Mouse (Mus musculus) left cerebral cortex, postnatal 25 days (tissue): ENCODE measurements around the gene Calhm2. TPM values are rescaled to one million over a fixed set of nuclear protein-coding genes. Genes with fewer than 3 reads are reported as not detected.

Source experiments
- DNase-seq, 2 experiments: peaks; one replicate each; pipeline ENCODE4 v3.0.0; 2022; ENCODE audit warnings: low spot score in 2 of 2, mixed read lengths in 1 of 2
- intact Hi-C: fragments of 180-260 bp; cut with DNase I; formaldehyde crosslinking; loops from one replicate; pipeline ENCODE4 v1.15.1; 2025
- total RNA-seq, 2 experiments: library from RNA; stranded (reverse); gene quantifications; 2 replicates each; pipeline ENCODE4 v1.2.3; 2021

Gene Calhm2
- total RNA-seq, 2 experiments from 2014 or later = 5.3 to 8.4 TPM

DNA sequence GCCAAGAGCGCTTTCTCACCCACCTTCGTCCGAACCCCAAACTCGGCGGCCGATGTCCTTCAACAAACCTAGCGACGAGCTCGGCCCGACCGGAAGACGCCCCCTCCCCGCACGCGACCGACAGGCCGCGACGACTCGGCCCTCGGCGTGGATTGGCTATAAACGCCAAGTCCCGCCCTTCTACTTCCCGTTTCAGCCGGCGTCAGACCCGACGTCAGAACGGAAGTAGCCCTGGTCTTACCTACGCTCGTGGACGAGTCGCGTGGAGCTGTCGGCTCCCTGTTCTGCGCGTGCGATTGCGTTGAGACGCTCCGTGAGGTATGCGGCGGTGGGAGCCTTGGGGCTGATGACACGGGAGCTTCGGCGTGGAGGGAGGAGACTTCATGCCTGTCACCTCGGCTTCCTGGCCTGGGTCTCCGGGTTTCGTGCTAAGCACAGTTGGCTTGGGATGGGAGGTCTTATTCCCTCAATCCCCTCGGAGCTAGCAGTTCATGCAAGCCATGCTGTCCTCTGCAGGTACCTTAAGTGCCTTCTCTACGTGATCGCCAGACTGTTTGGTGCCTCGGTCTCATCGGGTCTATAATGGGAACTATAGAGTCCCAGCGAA lies 47.4 kb downstream of the Calhm2 start, which contains the start of the genes Usmg5 and Pdcd11:
TSS of gene Usmg5 (minus strand) at position 98 of the 607 bp plus-strand sequence.
TSS of gene Pdcd11 (plus strand) at position 219 of the 607 bp plus-strand sequence.
- DNase-seq = peak; percentile 99
- intact Hi-C loops = loop anchor here (1.0 kb wide), 1 partner anchor 23 kb away; the partner anchor contains the start of gene Taf5

DNA sequence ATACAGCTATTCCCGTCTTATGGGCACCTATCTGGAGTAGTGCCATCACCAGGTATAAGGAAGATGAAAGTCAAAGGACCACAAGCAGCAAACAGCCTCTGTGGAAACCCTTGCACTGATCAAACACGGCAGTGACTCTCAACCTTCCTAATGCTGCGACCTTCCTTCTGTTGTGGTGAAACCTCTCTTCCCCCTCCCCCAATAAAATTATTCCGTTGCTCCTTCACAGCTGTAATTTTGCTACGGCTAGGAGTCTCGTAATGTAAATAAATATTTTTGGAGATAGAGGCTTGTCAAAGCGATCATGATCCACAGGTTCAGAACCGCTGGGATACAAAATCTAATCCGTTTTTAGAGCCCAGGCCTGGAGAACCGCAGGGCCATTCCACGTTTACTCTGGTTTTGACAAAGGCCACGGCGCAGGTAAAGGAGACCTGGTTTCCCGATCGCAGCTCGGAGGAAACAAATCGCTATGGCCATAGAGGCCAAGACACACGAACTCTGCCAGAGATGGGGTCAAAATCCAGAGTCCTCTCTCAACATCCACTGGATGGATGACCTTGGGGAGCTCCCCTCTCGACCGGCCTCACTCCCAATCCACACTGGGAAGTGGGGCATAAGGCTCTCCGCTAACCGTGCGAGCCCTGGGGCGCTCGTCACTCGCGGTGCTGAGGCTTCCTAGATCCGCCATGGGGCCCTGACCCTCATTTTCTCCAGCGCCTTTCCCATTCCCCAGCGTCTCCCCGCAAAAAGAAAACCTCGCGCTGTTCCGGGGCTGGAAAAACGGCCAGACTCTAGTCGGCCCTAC lies 48.2 kb downstream of the Calhm2 start:
- intact Hi-C loops = loop anchor here (1.0 kb wide), 1 partner anchor 23 kb away; the partner anchor contains the start of gene Taf5
- peak in 1 of 2 experiments; percentile 9 for DNase-seq

DNA sequence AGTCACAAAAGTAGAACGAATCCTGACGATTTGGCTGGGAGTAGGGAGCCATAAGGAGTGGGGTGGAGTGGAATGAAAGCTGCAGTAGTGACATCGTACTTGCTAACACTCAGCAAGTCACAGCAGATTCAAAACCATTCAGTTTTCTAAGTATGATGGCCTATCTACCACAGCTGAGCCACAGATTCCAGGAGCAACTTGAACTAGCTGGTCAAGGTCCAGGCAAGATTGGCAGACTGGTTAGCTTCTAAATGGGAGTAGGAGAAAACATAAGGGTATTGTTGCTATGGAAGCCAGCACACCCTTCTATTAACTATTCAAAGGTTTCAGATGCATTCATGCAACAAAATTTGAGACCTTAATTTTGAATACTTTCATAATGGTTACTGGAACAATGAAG lies 49.9 kb downstream of the Calhm2 start:
- DNase-seq = no peak
- intact Hi-C loops = no loop called here

DNA sequence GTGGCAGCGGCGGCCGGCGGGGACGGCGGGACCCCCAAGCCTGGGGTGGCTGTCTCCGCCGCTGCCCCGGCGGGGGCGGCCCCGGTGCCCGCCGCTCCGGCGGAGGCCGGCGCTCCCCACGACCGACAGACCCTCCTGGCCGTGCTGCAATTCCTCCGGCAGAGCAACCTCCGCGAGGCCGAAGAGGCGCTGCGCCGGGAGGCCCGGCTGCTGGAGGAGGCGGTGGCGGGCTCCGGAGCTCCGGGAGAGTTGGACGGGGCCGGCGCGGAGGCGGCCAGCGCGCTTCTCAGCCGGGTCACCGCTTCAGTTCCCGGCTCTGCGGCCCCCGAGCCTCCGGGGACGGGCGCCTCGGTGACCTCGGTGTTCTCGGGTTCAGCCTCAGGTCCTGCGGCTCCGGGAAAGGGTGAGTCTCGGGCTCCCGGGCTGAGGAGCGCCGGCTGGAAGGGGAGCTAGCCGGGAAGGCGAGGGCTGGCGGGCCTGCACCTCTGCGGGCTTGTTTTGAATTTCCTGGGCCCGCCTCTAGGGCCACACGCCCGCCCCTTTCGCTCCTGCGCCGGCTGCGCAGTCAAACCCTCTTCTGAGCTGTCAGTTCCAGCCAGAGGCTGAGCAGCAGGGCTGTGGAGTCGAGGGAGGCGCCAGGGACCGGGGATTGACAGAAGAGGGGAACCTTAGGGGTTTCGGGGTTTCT lies 70.0 kb downstream of the Calhm2 start:
- DNase-seq = peak; percentile 81 to 92
- intact Hi-C loops = loop anchor here (1.0 to 5.0 kb wide), 2 partner anchors 22 to 99 kb away; partner anchors contain the start of genes Pdcd11 and Usmg5

DNA sequence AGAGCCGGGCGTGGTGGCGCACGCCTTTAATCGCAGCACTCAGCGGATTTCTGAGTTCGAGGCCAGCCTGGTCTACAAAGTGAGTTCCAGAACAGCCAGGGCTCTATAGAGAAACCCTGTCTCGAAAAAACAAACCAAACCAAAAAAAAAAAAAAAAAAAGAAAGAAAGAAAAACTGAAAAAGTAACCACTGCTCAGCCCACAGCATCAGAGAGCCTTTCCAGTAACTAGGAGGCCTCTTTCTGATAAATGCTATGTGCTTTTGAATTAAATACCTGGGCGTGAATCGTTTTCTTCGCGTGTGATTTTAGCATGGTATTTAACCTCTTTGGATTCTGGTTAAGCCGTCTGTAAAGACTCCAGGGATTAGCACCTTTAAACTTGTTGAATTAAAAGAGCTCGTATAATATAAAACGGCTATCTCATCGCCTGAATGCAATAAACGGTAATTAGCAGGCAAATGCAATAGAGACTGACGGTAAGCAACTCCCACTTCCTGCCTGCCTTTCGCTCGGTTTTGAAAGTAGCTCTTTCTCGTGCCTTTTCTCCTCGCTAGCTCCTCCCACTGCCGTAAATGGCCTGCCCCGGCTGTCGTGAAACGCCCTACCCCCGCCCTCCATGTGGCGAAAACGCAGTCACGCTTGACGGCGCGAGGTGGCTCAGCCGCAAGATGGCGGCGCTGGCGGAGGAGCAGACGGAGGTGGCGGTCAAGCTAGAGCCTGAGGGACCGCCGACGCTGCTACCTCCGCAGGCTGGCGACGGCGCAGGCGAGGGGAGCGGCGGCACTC lies 70.8 kb downstream of the Calhm2 start, which contains the start of gene Taf5:
TSS of gene Taf5 (plus strand) at position 651 of the 787 bp plus-strand sequence.
- peak; percentile 95 to 98 for DNase-seq
- intact Hi-C loops = loop anchor here (1.0 to 5.0 kb wide), 2 partner anchors 23 to 100 kb away; partner anchors contain the start of genes Pdcd11 and Usmg5

DNA sequence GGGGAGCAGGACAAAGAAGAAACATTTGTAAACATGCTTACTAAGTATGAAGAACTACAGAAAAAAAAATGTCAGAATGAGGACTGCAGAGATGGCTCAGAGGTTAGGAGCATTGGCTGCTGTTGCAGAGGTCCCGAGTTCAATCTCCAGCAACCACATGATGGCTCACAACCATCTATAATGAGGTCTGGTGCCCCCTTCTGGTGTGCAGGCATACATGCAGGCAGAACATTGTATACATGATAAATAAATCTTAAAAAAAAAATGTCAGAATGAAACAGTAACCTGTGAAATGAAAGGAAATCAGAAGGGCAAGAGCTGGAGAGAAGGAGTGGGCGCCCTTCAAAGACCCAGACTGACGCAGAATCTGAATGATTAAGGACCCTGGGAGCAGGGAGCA lies 72.2 kb downstream of the Calhm2 start:
- intact Hi-C loops = loop anchor here (5.0 kb wide), 1 partner anchor 101 kb away; no protein-coding TSS in a partner anchor
- no peak for DNase-seq

DNA sequence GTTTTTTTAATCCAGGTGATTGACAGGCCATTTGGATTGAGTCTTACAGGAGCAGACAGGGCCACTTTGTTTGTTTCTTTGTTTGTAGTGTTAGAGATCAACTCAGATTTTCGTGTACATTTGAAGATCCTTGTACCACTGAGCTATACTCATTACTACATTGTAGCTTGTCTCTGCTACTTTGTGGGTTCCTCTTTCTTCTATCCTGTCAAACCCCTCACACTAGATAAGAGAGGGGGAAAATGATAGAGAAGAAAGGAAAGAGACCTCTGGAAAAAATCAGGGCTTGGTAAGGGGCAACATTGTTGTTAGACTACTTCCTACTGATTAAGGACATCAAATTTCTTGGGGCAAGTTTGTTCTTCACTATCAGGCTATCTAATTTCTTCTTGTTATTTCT lies 80.4 kb downstream of the Calhm2 start:
- intact Hi-C loops = no loop called here
- no peak for DNase-seq

Other genes starting within 250 kb of the Calhm2 start
- 100 to 1,000 TPM; 208 to 211 TPM for gene Ina, start 123.6 kb downstream of the Calhm2 start, total RNA-seq
- gene Nt5c2, start 123.1 kb downstream of the Calhm2 start, total RNA-seq = 10 to 100 TPM; 73.0 to 74.4 TPM
- gene Pcgf6, start 87.4 kb downstream of the Calhm2 start, total RNA-seq = 10 to 100 TPM; 16.2 to 17.8 TPM
- 1 to 10 TPM; 6.6 to 6.7 TPM for gene Taf5, start 70.5 kb downstream of the Calhm2 start, total RNA-seq
- 100 to 1,000 TPM; 749 to 817 TPM for gene Usmg5, start 47.6 kb downstream of the Calhm2 start, total RNA-seq
- gene Pdcd11, start 47.5 kb downstream of the Calhm2 start, total RNA-seq = 10 to 100 TPM; 14.6 to 14.7 TPM
- not detected for gene Calhm1, start 6.0 kb upstream of the Calhm2 start, total RNA-seq
- gene Calhm3, start 19.5 kb upstream of the Calhm2 start, total RNA-seq = not detected
- gene Neurl1a, start 40.5 kb upstream of the Calhm2 start, total RNA-seq = 100 to 1,000 TPM; 188 to 191 TPM